Mouse (Mus musculus) limb, embryonic 10.5 days (tissue): ENCODE measurements around the gene Foxp1. TPM values are rescaled to one million over a fixed set of nuclear protein-coding genes. Genes with fewer than 3 reads are reported as not detected.

Experiments
- DNase-seq: peaks from one replicate; pipeline ENCODE4 v3.0.0-alpha.2; 2017; ENCODE audit warnings: low spot score
- H3K27ac ChIP-seq: fragments of 300-500 bp; sonication (generic); 2 replicates; pipeline ENCODE4 v1.5.1; 2016; ENCODE audit warnings: mild to moderate bottlenecking
- H3K27me3 ChIP-seq: fragments of 300-500 bp; sonication (generic); 2 replicates; pipeline ENCODE4 v1.6.1; 2016; ENCODE audit warnings: low read depth, mild to moderate bottlenecking; ENCODE audit not compliant: poor library complexity, severe bottlenecking
- H3K36me3 ChIP-seq: fragments of 300-500 bp; sonication (generic); 2 replicates; pipeline ENCODE4 v1.6.1; 2016; ENCODE audit warnings: mild to moderate bottlenecking, moderate library complexity
- H3K4me1 ChIP-seq: fragments of 300-500 bp; sonication (generic); 2 replicates; pipeline ENCODE4 v1.6.1; 2016
- H3K4me3 ChIP-seq: fragments of 300-500 bp; sonication (generic); 2 replicates; pipeline ENCODE4 v1.5.1; 2016; ENCODE audit warnings: mild to moderate bottlenecking, moderate library complexity
- H3K9me3 ChIP-seq: fragments of 300-500 bp; sonication (generic); replicated peaks from 2 replicates; pipeline ENCODE4 v1.6.1; 2016; ENCODE audit warnings: mild to moderate bottlenecking
- WGBS: fragments of 180-500 bp; shearing (Covaris S2); methylation state at CpG from one replicate; pipeline ENCODE4 v1.1.7; 2016; 5-methylcytosine and 5-hydroxymethylcytosine counted together
- polyA plus RNA-seq: library from polyadenylated mRNA; unstranded; fragments of >200 nt; fragmentation: Nextera tagmentation; extraction: Ambion mirVana; gene quantifications from 2 replicates; pipeline ENCODE4 v1.2.1, GENCODE M21; 2016

Foxp1 gene
- polyA plus RNA-seq, 1 experiment from 2014 or later: 47.3 TPM

DNA sequence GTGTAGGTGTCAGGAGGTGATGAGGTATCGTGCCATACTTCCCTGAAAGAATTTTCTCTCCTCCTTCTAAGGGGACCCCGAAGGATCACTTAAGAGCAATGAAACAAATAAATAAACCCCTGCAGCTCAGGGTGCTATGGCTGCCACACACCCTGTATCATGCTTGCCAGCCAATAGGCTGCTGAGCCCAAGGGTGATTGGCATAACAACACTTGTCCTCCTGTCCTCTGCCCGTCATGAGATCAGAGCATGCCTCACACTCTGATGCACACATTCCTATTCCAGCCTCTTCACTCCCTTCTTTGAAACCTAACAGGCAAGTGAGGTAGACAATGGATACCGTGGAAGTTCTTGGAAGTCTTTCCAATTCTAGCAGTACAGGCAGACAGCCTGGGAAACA, 526.8 kb downstream of the Foxp1 start:
- Histone ChIP-seq H3K27me3 (peaks cover 26% of the 10 kb centered on the region; the same call in 1 of the 2 replicates), H3K9me3 (no peaks in the 10 kb centered on the region), H3K27ac (no peak overlapping the region), H3K4me3 (no peak overlapping the region), H3K4me1 (peaks cover 20% of the 10 kb centered on the region), H3K36me3 (no peaks in the 10 kb centered on the region)
- DNase-seq: no peak
- WGBS: 85% methylated on average over 4 of the region's 4 CpGs

DNA sequence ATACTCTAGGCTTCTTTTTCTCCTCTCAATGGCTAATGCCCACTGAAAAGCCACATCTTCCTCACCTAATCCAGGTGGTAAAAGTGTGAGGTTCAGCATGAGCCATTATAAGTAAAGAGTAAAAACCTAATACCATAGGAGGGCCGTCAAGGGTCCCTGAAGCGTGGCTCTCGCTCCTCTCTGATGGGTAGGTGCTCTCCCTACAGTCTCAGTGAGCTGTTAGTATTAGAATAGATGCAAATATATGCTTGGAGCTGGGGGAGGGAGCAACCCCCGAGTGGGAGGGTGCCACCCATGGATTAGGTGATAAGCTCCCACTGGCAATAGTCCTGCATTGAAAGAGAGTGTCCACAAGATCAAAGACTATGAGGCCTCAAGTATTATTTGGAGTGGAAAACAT, 527.6 kb downstream of the Foxp1 start:
- peaks cover 25% of the 10 kb centered on the region for H3K4me1 ChIP-seq

DNA sequence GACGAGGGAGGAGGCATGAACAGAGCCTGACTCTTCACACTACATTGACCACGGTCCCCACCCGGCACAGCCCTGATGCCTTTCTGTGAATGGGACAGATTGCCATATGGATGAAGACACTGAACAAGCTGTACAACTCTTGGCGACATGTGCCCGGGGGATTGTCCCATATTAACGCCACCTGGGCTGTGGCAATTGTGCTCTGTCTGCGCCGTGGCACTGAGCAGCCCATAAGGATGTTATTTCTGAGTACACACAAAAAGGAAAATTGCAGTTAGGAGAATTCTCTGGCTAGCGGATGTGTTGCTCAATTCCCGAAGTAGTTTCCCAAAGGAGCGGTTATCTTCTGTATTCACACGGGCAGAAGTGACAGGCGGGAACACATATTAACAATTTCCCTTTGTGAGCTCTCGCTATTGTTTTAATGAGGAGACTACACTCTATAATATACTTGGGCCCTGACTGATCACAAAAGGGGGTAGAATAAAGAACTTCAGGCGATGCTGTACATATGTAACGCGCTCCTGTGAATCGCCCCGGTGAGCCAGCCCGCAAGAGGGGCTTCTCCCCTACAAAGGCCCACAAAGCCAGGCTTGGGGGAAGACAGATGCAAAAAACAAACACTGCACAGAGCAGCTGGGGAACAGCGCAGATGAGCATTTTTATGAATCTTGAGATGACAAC, 528.3 kb downstream of the Foxp1 start:
- no peak for DNase-seq
- Histone ChIP-seq H3K4me1 (peaks cover 25% of the 10 kb centered on the region), H3K9me3 (no peaks in the 10 kb centered on the region), H3K27ac (no peak overlapping the region), H3K27me3 (peaks cover 12% of the 10 kb centered on the region; the same call in 1 of the 2 replicates), H3K36me3 (no peaks in the 10 kb centered on the region), H3K4me3 (no peak overlapping the region)
- 94% methylated on average over 21 of the region's 21 CpGs for WGBS

More for the DNA sequence above, 527.6 kb downstream of the Foxp1 start:
- Histone ChIP-seq H3K36me3 (no peaks in the 10 kb centered on the region), H3K4me3 (no peak overlapping the region), H3K27ac (no peak overlapping the region), H3K9me3 (no peaks in the 10 kb centered on the region), H3K27me3 (peaks cover 18% of the 10 kb centered on the region; the same call in 1 of the 2 replicates)
- no peak for DNase-seq
- 80% methylated on average over 4 of the region's 4 CpGs for WGBS

DNA sequence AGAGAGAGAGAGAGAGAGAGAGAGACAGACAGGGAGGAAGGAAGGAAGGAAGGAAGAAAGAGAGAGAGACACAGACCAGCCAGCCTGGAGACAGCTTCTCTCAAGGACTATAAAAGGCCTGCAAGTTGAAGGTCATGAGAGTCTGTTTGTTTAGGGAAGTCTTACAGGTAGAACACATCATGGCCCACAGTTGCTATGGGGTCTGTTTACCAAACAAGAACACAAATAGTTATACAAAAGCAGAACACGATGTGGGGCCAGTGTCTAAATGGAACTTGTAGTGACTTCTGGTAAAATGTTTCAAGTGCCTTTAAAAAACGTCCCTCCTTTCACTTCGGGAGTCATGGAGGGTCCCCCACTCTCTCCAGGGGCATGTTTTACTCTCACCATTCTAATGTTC, 529.3 kb downstream of the Foxp1 start:
- H3K4me1 ChIP-seq: peaks cover 21% of the 10 kb centered on the region
- H3K27ac ChIP-seq: no peak overlapping the region

DNA sequence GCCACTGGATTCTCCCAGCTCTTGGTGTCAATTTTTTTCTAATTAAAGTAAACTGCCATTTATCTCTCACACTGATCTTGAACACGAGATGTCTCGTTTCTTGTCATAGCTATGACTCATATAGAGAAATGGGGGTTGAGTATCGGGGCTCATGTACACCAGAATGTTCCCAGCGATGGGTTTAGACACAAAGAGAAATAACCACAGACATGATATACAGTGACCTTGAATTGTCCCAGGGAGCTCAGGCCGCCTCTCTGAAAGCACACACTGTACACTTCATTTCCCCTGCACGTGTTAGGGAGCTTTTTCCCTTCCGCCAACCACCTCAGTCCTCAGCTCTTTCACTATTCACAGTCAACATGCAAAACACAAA, 529.8 kb downstream of the Foxp1 start:
- Histone ChIP-seq H3K9me3 (no peaks in the 10 kb centered on the region), H3K4me1 (peaks cover 20% of the 10 kb centered on the region), H3K27ac (no peak overlapping the region), H3K36me3 (no peaks in the 10 kb centered on the region), H3K27me3 (peaks cover 11% of the 10 kb centered on the region; the same call in 1 of the 2 replicates), H3K4me3 (no peak overlapping the region)
- DNase-seq: no peak
- 78% methylated on average over 7 of the region's 7 CpGs for WGBS

More for the DNA sequence above, 529.3 kb downstream of the Foxp1 start:
- no peak for DNase-seq
- no peaks in the 10 kb centered on the region for H3K9me3 ChIP-seq
- no peak overlapping the region for H3K4me3 ChIP-seq
- H3K36me3 ChIP-seq: no peaks in the 10 kb centered on the region
- H3K27me3 ChIP-seq: peaks cover 12% of the 10 kb centered on the region; the same call in 1 of the 2 replicates
- 73% methylated on average over 3 of the region's 3 CpGs for WGBS

DNA sequence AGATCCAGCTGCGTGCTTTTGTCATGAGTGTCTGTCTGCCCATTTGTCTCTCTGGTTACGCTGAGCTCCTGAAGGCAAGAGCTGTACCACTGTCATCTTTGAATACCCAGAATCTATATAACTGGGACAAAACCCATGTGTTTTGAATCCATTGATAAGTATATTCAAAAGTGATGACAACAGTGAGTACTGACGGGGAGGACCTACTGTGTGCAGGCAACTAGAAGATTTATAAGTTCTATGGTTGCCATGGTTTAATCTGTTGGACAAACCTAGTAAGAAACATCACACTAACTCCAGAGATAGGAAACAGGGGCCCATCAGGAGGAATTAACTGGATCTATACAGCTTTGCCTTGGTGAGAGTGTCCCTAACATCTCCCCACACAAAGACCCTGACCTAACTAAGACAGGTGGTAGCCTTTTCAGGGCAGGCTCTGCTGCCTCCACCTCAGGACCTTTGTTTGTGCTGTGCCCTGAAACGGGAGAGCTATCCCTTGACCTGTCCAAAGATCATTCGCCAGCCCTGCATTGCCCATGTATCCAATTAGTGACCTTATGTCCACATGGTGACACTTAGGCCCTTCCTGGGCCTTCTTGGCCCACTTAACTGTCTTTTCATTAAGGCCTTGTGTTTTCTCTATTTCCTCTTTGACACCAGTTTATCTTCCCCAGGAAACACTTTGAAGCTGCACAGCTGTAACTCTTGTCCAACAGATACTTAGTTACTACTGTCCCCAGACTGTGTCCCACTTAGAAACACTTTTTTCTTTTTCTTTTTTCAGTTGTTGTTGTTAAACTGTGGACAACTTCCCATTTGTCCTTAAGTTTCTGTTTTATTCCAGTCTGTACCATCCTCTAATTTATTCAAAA, 530.4 kb downstream of the Foxp1 start:
- WGBS: 71% methylated on average over 5 of the region's 5 CpGs
- H3K36me3 ChIP-seq: no peaks in the 10 kb centered on the region
- H3K9me3 ChIP-seq: no peaks in the 10 kb centered on the region
- DNase-seq: no peak
- no peak overlapping the region for H3K4me3 ChIP-seq
- peaks cover 19% of the 10 kb centered on the region for H3K4me1 ChIP-seq
- peaks cover 8% of the 10 kb centered on the region; the same call in 1 of the 2 replicates for H3K27me3 ChIP-seq
- H3K27ac ChIP-seq: no peak overlapping the region

DNA sequence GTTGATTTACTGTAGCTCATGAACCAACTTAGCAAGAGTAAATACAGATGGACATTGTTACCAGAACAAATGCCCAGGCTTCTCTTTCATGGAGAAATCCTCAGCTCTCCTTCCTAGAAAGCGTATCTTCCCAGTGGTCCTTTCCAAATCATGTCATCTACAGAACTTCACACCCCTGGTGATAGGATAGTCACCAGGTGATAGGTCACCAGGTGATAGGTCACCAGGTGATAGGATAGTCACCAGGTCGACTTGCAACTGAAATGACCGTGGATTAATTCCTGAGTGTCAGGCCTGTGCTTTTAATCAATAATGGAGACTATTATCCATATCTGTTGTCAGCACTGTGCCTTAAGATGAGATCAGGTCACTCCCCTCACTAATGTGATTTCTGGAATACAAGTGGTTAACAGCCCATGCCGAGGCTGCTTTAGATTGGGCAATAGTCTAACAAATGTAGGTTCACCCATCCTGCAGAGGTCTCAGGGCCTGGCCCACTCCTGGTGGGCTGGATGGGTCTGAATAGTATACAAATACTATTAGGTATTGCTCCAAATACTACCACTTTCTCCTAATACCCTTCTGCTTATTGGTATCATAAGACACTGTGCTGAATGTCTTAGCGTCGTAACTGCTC, 534.9 kb downstream of the Foxp1 start:
- 90% methylated on average over 6 of the region's 6 CpGs for WGBS
- H3K36me3 ChIP-seq: no peaks in the 10 kb centered on the region

DNA sequence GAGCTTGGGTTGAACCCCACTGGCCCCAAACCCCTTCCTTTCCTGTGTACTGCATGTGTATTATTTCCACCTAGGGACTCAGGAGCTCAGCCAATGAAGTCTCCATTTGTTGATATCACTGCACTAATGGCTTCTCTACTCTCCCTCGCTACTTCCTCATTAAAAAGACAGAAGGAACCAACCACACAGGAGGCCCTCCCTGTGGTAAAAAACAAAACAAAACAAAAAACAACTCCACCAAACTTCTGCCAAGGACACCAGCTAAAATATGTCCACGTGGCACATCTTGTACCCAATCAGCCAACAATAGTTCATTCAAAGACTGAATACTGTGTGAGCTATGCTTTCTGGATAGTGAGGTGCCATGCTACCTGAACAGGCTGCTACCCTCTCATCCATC, 537.1 kb downstream of the Foxp1 start:
- H3K27me3 ChIP-seq: peaks cover 4% of the 10 kb centered on the region; the same call in 1 of the 2 replicates
- H3K4me1 ChIP-seq: peaks cover 7% of the 10 kb centered on the region; the same call in 1 of the 2 replicates
- no peaks in the 10 kb centered on the region for H3K36me3 ChIP-seq
- H3K9me3 ChIP-seq: no peaks in the 10 kb centered on the region
- no peak overlapping the region for H3K27ac ChIP-seq
- no peak for DNase-seq
- H3K4me3 ChIP-seq: no peak overlapping the region
- 95% methylated on average over 2 of the region's 2 CpGs for WGBS

More for the DNA sequence above, 534.9 kb downstream of the Foxp1 start:
- H3K27me3 ChIP-seq: no peaks in the 10 kb centered on the region
- H3K4me3 ChIP-seq: no peak overlapping the region
- no peaks in the 10 kb centered on the region for H3K9me3 ChIP-seq
- no peak overlapping the region for H3K27ac ChIP-seq
- H3K4me1 ChIP-seq: peaks cover 19% of the 10 kb centered on the region
- DNase-seq: no peak

DNA sequence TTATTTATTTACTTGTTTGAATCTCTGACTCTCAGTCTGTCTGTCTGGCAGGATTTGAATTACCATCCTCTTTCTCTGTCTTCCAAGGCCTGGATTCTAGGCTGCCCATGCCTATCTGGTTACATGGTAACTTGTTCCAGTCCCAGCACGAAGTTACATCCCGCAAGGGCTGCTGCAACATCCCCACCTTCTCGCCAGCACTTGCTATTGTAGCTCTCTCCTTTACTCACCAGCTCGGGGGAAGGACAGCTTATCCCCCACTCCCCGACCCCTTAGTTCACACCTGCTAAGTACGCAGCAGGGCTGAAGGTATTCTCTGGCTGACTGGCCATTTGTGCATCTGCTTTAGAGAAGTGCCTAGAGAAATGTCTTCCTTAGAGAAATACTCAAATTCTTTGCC, 537.9 kb downstream of the Foxp1 start:
- no peaks in the 10 kb centered on the region for H3K36me3 ChIP-seq
- no peak for DNase-seq
- WGBS: 66% methylated on average over 6 of the region's 6 CpGs

DNA sequence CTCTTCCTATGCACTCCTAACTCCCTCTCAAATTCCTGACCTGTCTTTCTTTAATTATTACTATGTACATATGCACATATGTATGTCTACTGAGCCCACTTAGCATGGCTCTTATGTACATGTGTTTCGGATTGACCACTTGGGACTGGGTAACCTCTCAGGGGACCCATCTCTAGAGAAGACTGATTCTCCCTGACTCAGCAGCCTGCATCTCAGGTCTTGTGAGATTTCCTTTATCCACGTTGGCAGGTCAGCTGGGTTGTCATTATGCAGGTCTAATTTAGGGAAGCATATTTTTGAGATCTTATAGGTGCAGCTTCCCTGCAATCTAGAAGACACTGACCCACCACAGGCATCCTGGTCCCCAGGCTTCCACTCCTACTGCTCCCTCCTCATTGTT, 538.5 kb downstream of the Foxp1 start:
- WGBS: 92% methylated on average over 2 of the region's 2 CpGs
- Histone ChIP-seq H3K9me3 (no peaks in the 10 kb centered on the region), H3K4me3 (no peak overlapping the region), H3K27ac (no peak overlapping the region), H3K27me3 (peaks cover 4% of the 10 kb centered on the region; the same call in 1 of the 2 replicates), H3K36me3 (no peaks in the 10 kb centered on the region), H3K4me1 (no peaks in the 10 kb centered on the region)
- DNase-seq: no peak

More for the DNA sequence above, 537.9 kb downstream of the Foxp1 start:
- Histone ChIP-seq H3K4me1 (no peaks in the 10 kb centered on the region), H3K27ac (no peak overlapping the region), H3K27me3 (peaks cover 4% of the 10 kb centered on the region; the same call in 1 of the 2 replicates), H3K9me3 (no peaks in the 10 kb centered on the region), H3K4me3 (no peak overlapping the region)

DNA sequence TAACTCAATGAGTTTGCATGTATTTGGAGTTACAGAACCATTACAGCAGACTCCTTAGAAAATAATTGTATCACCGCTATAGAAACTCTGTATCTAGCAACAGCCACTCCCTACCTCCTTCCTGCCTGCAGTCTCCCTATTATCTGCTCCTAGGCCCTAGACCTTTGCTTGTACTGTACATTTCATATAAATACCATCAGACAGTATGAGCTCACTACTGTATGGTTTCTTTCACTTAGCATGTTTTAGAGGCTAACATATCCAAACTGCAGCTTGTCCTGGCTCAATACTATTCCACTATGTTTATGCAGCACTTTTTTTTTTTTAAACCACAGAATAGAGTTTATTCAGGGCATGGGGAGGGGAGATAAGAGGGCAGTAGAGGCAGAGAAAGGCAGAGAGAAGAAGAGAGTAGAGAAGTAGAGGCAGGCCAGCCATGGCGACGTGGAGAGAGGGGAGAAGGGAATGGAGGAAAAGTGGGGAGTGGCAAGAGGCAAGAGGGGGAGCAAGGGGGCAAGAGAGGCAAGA, 539.1 kb downstream of the Foxp1 start:
- Histone ChIP-seq H3K27ac (no peak overlapping the region), H3K27me3 (peaks cover 4% of the 10 kb centered on the region; the same call in 1 of the 2 replicates), H3K36me3 (no peaks in the 10 kb centered on the region), H3K9me3 (no peaks in the 10 kb centered on the region), H3K4me1 (no peaks in the 10 kb centered on the region), H3K4me3 (no peak overlapping the region)
- DNase-seq: no peak
- 89% methylated on average over 3 of the region's 3 CpGs for WGBS

DNA sequence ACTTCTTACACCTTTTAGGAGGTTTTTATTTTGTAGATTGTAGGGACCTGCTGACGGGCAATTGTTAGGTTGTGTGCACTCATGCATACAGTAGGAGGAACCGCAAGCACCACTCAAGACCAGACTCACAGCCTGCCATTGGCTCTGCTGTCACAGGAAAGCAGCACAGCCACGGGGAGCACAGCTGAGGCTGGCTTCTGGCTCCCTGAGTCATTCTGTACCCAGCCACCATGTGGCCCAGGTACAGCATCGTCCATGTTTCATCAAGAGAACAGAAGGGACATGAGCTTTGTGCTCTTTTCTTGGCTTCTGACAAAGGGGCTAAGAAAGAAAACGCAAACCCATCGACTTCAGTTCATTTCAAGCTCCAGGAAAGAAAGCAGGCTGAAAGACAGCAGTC, 541.3 kb downstream of the Foxp1 start:
- no peaks in the 10 kb centered on the region for H3K4me1 ChIP-seq
- WGBS: 84% methylated on average over 6 of the region's 6 CpGs
- DNase-seq: no peak
- peaks cover 4% of the 10 kb centered on the region; the same call in 1 of the 2 replicates for H3K27me3 ChIP-seq
- H3K4me3 ChIP-seq: no peak overlapping the region
- peaks cover 13% of the 10 kb centered on the region for H3K36me3 ChIP-seq
- H3K27ac ChIP-seq: no peak overlapping the region
- no peaks in the 10 kb centered on the region for H3K9me3 ChIP-seq
